Mouse (Mus musculus) hindbrain, embryonic 16.5 days (tissue): ENCODE measurements around the gene Fam161b. TPM values are rescaled to one million over a fixed set of nuclear protein-coding genes. Genes with fewer than 3 reads are reported as not detected.

ENCODE experiments used
- ATAC-seq: fragments of 200-750 bp; cut with Nextera tagmentation; 2 replicates; pipeline ENCODE4 v1.8.0; 2017; ENCODE audit warnings: moderate TSS enrichment, moderate library complexity
- H3K27ac ChIP-seq: fragments of 300-500 bp; sonication (generic); 2 replicates; pipeline ENCODE4 v1.5.1; 2014; ENCODE audit warnings: low read depth, mild to moderate bottlenecking, control low read depth, low read length, moderate library complexity
- H3K27me3 ChIP-seq: fragments of 300-500 bp; sonication (generic); replicated peaks from 2 replicates; pipeline ENCODE4 v1.6.1; 2014; ENCODE audit warnings: low read length; ENCODE audit not compliant: control insufficient read depth, insufficient read depth
- H3K36me3 ChIP-seq: fragments of 300-500 bp; sonication (generic); 2 replicates; pipeline ENCODE4 v1.6.1; 2014; ENCODE audit warnings: mild to moderate bottlenecking, low read length, moderate library complexity, mixed read lengths; ENCODE audit not compliant: control insufficient read depth, insufficient read depth
- H3K4me1 ChIP-seq: fragments of 300-500 bp; sonication (generic); 2 replicates; pipeline ENCODE4 v1.6.1; 2014; ENCODE audit warnings: low read depth, low read length; ENCODE audit not compliant: control insufficient read depth, insufficient read depth
- H3K4me2 ChIP-seq: fragments of 300-500 bp; sonication (generic); 2 replicates; pipeline ENCODE4 v1.6.1; 2014; ENCODE audit warnings: mild to moderate bottlenecking, low read length, control low read depth, moderate library complexity
- H3K4me3 ChIP-seq: fragments of 300-500 bp; sonication (generic); 2 replicates; pipeline ENCODE4 v1.5.1; 2014; ENCODE audit warnings: mild to moderate bottlenecking, low read length, control low read depth, moderate library complexity
- H3K9ac ChIP-seq: fragments of 300-500 bp; sonication (generic); 2 replicates; pipeline ENCODE4 v1.6.1; 2014; ENCODE audit warnings: low read depth, mild to moderate bottlenecking, control low read depth, low read length, moderate library complexity
- H3K9me3 ChIP-seq: fragments of 300-500 bp; sonication (generic); 2 replicates; pipeline ENCODE4 v1.6.1; 2014; ENCODE audit warnings: mild to moderate bottlenecking, low read length, moderate library complexity; ENCODE audit not compliant: control insufficient read depth
- WGBS: fragments of 180-500 bp; shearing (Covaris S2); extraction: QIAGEN DNeasy Blood & Tissue Kit; methylation state at CpG from one replicate; pipeline ENCODE4 v1.1.7; 2014; 5-methylcytosine and 5-hydroxymethylcytosine counted together
- polyA plus RNA-seq: library from polyadenylated mRNA; unstranded; fragments of >200 nt; fragmentation: Nextera tagmentation; extraction: Ambion mirVana; gene quantifications from 2 replicates; pipeline ENCODE4 v1.2.1, GENCODE M21; 2015

Gene Fam161b
- polyA plus RNA-seq, 1 experiment from 2014 or later = 19.2 TPM

DNA sequence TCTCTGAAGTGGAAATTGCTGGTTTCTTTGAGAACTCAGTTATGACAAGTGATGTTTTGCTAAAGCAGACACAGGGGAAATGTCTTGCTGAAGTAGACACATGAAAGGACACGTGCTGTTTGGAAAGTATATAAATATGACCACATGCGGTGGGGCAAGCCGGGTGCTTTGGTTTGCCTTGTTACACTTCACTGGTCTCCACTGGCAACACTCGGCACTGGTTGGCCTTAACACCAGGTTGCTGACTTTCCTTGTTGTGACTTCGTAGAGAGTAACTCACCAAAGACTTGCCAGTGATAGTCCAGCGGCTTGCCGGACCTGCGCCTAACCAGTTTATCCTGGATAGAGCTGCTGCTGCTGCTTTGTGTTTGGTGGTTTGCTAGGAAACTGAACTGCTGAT lies 26.5 kb upstream of the Fam161b start:
- Histone ChIP-seq H3K4me1 (no peaks in the 10 kb centered on the region), H3K4me2 (no peak overlapping the region), H3K36me3 (no peaks in the 10 kb centered on the region; the same call in none of the 2 replicates), H3K9me3 (no peaks in the 10 kb centered on the region), H3K9ac (no peak overlapping the region), H3K4me3 (no peak overlapping the region), H3K27ac (no peak overlapping the region), H3K27me3 (no peaks in the 10 kb centered on the region)
- WGBS = 76% methylated on average over 8 of the region's 8 CpGs
- no peak for ATAC-seq

DNA sequence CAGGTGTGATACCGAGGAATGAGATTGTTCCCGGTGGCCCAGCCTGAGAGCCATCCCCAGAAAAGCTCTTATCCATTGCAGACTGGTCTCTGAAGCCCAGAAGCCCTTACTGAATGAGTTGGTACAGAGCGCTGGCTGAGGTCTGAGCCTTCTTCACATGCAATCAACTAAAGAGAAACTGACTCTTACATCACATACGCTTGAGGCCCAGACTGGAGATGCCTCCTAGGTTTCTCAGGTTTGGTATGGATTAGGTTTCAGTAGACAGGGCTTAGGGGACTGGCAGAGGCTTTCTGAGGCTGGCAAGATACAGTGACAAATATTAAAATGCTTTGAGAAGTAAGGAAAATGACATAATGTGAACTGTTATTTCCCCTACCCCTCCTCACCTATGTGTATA lies 23.8 kb upstream of the Fam161b start:
- Histone ChIP-seq H3K27me3 (no peaks in the 10 kb centered on the region), H3K36me3 (no peaks in the 10 kb centered on the region; the same call in none of the 2 replicates), H3K4me3 (no peak overlapping the region), H3K9ac (no peak overlapping the region), H3K4me1 (no peaks in the 10 kb centered on the region), H3K27ac (no peak overlapping the region), H3K9me3 (no peaks in the 10 kb centered on the region), H3K4me2 (no peak overlapping the region)
- WGBS = 98% methylated on average over 4 of the region's 4 CpGs
- ATAC-seq = no peak

DNA sequence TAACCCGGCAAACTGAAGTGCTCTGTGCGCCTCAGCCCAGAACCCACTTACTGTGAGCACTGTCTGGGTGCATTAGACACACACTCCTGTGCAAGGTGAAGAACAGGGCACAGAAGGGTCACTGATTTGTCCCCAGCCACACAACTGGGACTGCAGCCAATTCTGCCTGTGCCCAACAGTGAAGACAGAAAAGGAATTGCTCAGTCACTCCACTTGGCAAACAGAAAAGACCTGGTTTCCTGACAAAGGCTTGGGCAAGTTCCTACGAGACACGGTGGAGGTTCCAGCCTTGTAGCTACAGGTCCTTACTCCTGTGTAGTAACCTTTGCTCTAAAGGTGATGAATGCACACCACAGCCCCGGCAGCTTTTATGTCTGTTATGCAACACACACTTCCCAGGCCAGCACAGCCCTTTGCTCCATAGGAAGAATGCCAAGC lies 23.0 kb upstream of the Fam161b start:
- H3K36me3 ChIP-seq = no peaks in the 10 kb centered on the region; the same call in none of the 2 replicates
- H3K27ac ChIP-seq = no peak overlapping the region
- ATAC-seq = 0 out of 2 replicates have a peak, but pooled peaks have one; percentile 40
- H3K4me3 ChIP-seq = no peak overlapping the region
- H3K9me3 ChIP-seq = no peaks in the 10 kb centered on the region
- no peak overlapping the region for H3K9ac ChIP-seq
- no peaks in the 10 kb centered on the region for H3K27me3 ChIP-seq
- no peak overlapping the region for H3K4me2 ChIP-seq
- no peaks in the 10 kb centered on the region for H3K4me1 ChIP-seq
- 57% methylated on average over 5 of the region's 5 CpGs for WGBS

DNA sequence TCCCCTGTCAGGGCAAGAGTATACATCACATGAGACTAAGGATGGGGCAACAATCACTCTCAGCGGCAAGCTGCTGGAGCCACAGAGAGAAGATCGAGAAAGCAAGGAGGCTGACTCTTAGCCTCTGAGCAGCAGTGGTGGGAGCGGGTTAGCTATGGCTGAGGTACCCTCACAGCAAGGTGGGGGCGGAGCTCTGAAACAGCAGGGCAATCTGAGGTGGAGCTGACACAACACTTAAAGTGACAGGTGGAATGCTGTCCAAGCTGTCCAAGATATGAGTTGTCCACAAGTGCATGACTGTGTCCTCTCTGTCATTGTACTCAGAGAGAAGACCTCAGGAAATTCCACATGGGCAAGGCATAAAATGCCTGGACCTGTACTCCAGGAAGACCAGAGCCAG lies 20.7 kb upstream of the Fam161b start:
- H3K4me3 ChIP-seq = no peak overlapping the region
- no peaks in the 10 kb centered on the region for H3K9me3 ChIP-seq
- H3K27ac ChIP-seq = no peak overlapping the region
- H3K4me2 ChIP-seq = no peak overlapping the region
- no peaks in the 10 kb centered on the region for H3K4me1 ChIP-seq
- peaks cover 2% of the 10 kb centered on the region; the same call in 1 of the 2 replicates for H3K36me3 ChIP-seq
- H3K27me3 ChIP-seq = no peaks in the 10 kb centered on the region
- 86% methylated on average over 4 of the region's 4 CpGs for WGBS
- ATAC-seq = no peak
- H3K9ac ChIP-seq = no peak overlapping the region

DNA sequence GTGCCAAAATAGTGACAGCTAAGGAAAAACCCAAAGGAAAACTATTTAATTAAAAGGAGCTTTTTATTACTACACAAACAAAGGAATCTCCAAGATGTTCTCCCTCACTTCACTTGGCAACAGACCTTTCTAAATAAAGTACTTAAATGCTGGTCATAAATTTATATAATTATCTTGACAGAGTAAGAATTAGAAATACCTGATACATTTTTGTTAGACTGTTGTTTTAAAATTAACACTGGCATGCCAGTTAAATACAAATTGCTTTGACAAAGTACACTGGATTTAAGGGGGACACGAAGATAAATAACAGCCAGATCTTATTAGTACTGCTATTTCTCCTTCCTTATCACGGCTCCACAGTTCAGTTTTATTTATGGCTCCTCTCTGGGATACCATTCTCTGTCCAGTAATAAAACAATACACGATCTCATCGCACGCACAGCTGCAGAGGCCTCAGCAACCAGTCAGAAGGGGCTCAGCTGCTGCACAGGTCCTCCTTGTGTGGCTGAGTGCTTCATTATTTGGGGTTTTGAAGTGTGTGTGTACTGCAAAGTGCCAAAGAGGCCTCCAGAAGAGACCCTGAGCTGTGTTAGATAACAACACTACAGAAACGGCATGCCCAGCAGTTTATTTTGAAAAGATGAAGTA lies 12.3 kb upstream of the Fam161b start:
- Histone ChIP-seq H3K4me2 (no peak overlapping the region), H3K27ac (no peak overlapping the region), H3K36me3 (peaks cover 40% of the 10 kb centered on the region), H3K4me1 (no peaks in the 10 kb centered on the region), H3K9me3 (no peaks in the 10 kb centered on the region), H3K9ac (no peak overlapping the region), H3K4me3 (no peak overlapping the region), H3K27me3 (no peaks in the 10 kb centered on the region)
- WGBS = 78% methylated on average over 6 of the region's 6 CpGs
- ATAC-seq = no peak

DNA sequence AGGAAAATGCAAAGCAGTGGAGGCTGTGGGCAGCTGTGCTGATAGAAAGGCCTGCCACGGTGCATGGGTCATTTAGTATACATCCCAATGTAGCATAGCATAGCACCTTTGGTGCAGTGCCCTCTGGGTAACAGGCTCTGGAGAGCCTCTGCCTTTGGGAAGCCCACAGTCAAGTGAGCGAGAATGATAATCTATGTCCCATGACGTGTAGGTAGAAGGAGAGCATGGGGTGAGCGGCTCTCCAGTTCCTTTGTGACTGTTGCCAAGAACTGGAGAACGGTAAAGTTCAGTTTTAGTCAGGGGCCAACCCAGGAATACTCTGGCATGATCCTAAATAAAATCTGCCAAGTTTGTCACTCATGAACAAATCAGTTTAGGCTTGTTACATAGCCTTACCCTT lies 10.0 kb upstream of the Fam161b start:
- Histone ChIP-seq H3K27me3 (no peaks in the 10 kb centered on the region), H3K4me1 (no peaks in the 10 kb centered on the region), H3K9ac (no peak overlapping the region), H3K4me2 (no peak overlapping the region), H3K27ac (no peak overlapping the region), H3K9me3 (no peaks in the 10 kb centered on the region), H3K36me3 (peaks cover 52% of the 10 kb centered on the region), H3K4me3 (no peak overlapping the region)
- ATAC-seq = no peak
- WGBS = 94% methylated on average over 5 of the region's 5 CpGs

DNA sequence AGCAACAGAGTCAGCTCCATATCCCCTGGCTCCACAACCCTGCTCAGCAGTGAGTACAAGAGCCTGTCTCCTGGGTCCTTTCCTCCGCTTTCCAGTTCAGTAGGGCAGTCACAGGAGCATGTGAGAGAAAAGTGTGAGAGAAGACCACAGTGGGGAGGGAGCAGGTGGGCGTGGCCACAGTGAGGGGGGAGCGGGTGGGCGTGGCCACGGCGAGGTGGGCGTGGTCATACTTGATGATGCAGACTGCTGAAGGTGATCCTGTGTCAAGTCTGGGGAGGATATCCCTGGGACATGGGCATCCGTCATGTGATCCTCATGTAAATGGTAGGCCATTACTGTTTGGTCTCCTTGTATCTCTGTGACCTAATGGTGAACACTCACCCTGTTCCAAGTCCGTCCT lies 5.3 kb upstream of the Fam161b start:
- H3K4me2 ChIP-seq = no peak overlapping the region
- no peaks in the 10 kb centered on the region for H3K27me3 ChIP-seq
- H3K36me3 ChIP-seq = peaks cover 37% of the 10 kb centered on the region
- no peak overlapping the region for H3K9ac ChIP-seq
- ATAC-seq = no peak
- H3K27ac ChIP-seq = no peak overlapping the region
- no peaks in the 10 kb centered on the region for H3K9me3 ChIP-seq
- no peak overlapping the region for H3K4me3 ChIP-seq
- WGBS = 61% methylated on average over 9 of the region's 9 CpGs
- peaks cover 10% of the 10 kb centered on the region for H3K4me1 ChIP-seq

DNA sequence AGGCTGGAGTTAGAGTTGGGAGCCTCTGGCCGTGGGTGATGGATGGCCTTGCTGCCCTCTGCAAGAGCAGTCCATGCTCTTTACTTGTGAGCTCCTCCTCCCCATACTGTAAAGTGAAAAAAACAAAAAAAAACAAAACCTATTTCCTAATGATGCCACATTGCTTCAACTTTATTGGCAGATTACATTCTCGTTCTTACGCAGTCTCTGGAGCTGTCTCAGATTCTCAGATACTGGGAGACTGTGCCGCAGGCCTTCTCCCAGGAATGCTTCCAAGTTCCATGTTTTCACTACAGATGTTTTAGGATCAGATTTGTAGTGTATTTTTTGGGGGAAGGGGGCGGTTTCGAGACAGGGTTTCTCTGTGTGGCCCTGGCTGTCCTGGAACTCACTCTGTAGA lies 3.5 kb upstream of the Fam161b start:
- peaks cover 22% of the 10 kb centered on the region for H3K36me3 ChIP-seq
- no peak for ATAC-seq
- H3K27ac ChIP-seq = no peak overlapping the region
- no peak overlapping the region for H3K4me3 ChIP-seq
- H3K9ac ChIP-seq = no peak overlapping the region
- 95% methylated on average over 6 of the region's 6 CpGs for WGBS
- peaks cover 19% of the 10 kb centered on the region for H3K4me1 ChIP-seq
- no peak overlapping the region for H3K4me2 ChIP-seq
- no peaks in the 10 kb centered on the region for H3K27me3 ChIP-seq
- no peaks in the 10 kb centered on the region for H3K9me3 ChIP-seq

DNA sequence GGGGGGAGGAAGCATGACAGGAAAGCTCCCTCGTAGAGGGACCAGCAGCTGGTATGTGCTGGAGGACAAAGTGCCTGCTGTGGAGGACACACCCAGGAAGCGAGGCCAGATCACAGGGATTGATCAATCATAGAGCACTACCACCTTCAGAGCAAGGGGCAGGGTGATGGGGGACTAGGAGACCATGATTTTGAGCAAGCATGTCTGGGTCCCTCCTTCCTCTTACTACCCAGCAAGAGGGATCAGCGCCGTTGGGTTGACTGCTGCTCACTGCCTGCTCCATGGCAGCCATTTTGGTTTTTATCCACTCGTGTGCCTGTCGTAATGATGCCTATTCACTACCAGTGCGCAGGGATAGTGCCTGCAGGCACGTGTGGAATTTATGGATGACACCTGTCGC lies 2.7 kb upstream of the Fam161b start:
- Histone ChIP-seq H3K4me2 (no peak overlapping the region), H3K9ac (no peak overlapping the region), H3K4me3 (no peak overlapping the region), H3K36me3 (peaks cover 17% of the 10 kb centered on the region), H3K4me1 (peaks cover 19% of the 10 kb centered on the region), H3K9me3 (no peaks in the 10 kb centered on the region), H3K27ac (no peak overlapping the region), H3K27me3 (no peaks in the 10 kb centered on the region)
- WGBS = 84% methylated on average over 9 of the region's 9 CpGs
- no peak for ATAC-seq
